Mouse (Mus musculus) cerebellum, adult 2 months (tissue): ENCODE results near the gene Gm49387. TPM values are rescaled to one million over a fixed set of nuclear protein-coding genes. Genes with fewer than 3 reads are reported as not detected.

Source experiments
- DNase-seq, 2 experiments: peaks; one replicate each; pipeline ENCODE4 v3.0.0; 2021
- H3K27ac ChIP-seq: fragments of 200-500 bp; 2 replicates; pipeline ENCODE4 v1.5.1; 2012; ENCODE audit warnings: low read length, control low read depth, inconsistent platforms; ENCODE audit not compliant: insufficient read depth
- H3K27me3 ChIP-seq: fragments of 200-500 bp; 2 replicates; pipeline ENCODE4 v1.6.1; 2012; ENCODE audit warnings: inconsistent platforms, mild to moderate bottlenecking, low read length, moderate library complexity; ENCODE audit not compliant: control insufficient read depth, insufficient read depth
- H3K4me1 ChIP-seq: fragments of 200-500 bp; 2 replicates; pipeline ENCODE4 v1.6.1; 2011; ENCODE audit warnings: low read length; ENCODE audit not compliant: control insufficient read depth, insufficient read depth
- H3K4me3 ChIP-seq: fragments of 200-500 bp; replicated peaks from 2 replicates; pipeline ENCODE3; 2011; ENCODE audit warnings: mild to moderate bottlenecking, low read depth, low read length, control low read depth; ENCODE audit not compliant: insufficient read depth
- CTCF ChIP-seq: fragments of 200-500 bp; IDR thresholded peaks from 2 replicates; pipeline ENCODE4 v1.5.1; 2011; ENCODE audit warnings: low read depth, mild to moderate bottlenecking, control low read depth, low read length, moderate library complexity, borderline replicate concordance; ENCODE audit not compliant: insufficient read depth
- POLR2A ChIP-seq: fragments of 200-500 bp; IDR thresholded peaks from 2 replicates; pipeline ENCODE4 v1.6.1; 2011; ENCODE audit warnings: low read length, control low read depth, borderline replicate concordance; ENCODE audit not compliant: insufficient read depth
- WGBS: fragments of 180-500 bp; shearing (Covaris S2); methylation state at CpG from one replicate; pipeline ENCODE4 v1.1.7; 2018; 5-methylcytosine and 5-hydroxymethylcytosine counted together
- polyA plus RNA-seq: library from polyadenylated mRNA; depleted of rRNA; stranded (reverse); fragments of >200 nt; gene quantifications from 2 replicates; pipeline ENCODE4 v1.2.3, GENCODE M21; 2012

The Gm49387 gene
- polyA plus RNA-seq, 1 experiment = not detected

DNA sequence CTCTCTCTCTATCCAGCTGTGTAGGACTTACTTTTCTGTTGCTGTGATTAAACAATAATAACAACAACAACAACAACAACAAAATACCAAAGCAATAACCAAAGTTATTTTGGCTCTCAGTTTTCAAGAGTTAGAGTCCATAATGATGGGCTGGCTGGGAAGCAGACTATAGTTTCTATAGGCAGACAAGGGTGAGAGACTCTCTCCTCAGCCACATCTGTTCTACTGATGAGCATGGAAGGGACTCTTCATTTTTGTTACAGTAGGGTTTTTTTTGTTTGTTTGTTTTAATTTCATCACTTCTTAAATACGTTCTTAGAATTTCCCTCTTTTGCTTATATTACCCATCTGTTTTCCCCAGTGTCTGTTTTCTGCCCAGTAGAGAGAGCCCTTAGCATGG is 11.9 kb upstream of the Gm49387 start:
- no peak for TF ChIP-seq POLR2A
- no peak for TF ChIP-seq CTCF
- no peaks in the 10 kb centered on the region for H3K4me1 ChIP-seq
- WGBS = 93% methylated on average over 1 of the region's 1 CpGs
- DNase-seq = no peak
- H3K4me3 ChIP-seq = no peak overlapping the region
- no peaks in the 10 kb centered on the region for H3K27me3 ChIP-seq
- no peak overlapping the region for H3K27ac ChIP-seq

GRCm38 (mm10) chr14:31652106-31652505 is 11.4 kb upstream of the Gm49387 start:
- WGBS = 66% methylated on average over 5 of the region's 5 CpGs
- no peak for DNase-seq
- Histone ChIP-seq H3K27me3 (no peaks in the 10 kb centered on the region), H3K27ac (no peak overlapping the region), H3K4me3 (no peak overlapping the region), H3K4me1 (no peaks in the 10 kb centered on the region)
- no peak for TF ChIP-seq POLR2A
- no peak for TF ChIP-seq CTCF

DNA sequence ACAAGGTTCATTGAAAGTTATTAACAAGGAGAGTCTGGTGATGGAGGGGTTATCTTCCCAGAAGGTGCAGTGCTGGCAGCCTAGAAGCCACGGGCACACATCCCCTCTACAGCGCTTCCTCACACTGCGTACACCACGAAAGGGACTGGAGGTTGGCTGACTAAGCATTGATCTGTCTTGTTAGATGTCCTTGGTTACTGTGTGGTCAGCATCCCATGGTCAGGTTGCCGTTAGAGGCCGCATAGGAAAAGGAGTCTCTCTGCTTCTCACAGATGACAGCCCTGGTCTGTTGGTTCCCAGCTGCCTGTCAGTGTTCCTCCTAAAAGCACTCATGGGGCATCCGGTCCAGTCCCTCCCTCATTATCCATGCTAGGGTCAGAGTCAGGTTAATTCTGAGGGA is 10.5 kb upstream of the Gm49387 start:
- DNase-seq = no peak
- Histone ChIP-seq H3K27me3 (no peaks in the 10 kb centered on the region), H3K4me1 (no peaks in the 10 kb centered on the region), H3K27ac (no peak overlapping the region), H3K4me3 (no peak overlapping the region)
- no peak for TF ChIP-seq POLR2A
- TF ChIP-seq CTCF = no peak
- 92% methylated on average over 7 of the region's 7 CpGs for WGBS

DNA sequence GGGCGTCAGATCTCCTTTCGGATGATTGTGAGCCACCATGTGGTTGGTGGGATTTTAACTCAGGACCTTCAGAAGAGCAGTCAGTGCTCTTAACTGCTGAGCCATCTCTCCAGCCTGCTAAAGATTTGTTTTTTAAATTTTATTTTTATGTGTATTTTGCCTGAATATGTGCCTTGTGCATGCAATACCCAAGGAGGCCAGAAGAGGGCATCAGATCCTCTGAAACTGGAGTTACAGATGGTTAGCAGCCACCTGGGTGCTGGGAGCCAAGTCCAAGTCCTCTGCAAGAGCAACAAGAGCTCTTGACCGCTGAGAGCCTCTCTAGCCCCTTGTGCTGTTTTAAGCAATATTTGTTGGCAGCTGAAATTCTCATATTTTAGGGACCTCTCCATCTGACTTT is 9.7 kb upstream of the Gm49387 start:
- Histone ChIP-seq H3K27ac (no peak overlapping the region), H3K27me3 (no peaks in the 10 kb centered on the region), H3K4me1 (no peaks in the 10 kb centered on the region), H3K4me3 (no peak overlapping the region)
- no peak for TF ChIP-seq POLR2A
- no peak for TF ChIP-seq CTCF
- WGBS = 98% methylated on average over 3 of the region's 3 CpGs
- DNase-seq = no peak

GRCm38 (mm10) chr14:31647991-31648390 is 7.3 kb upstream of the Gm49387 start:
- Histone ChIP-seq H3K4me1 (no peaks in the 10 kb centered on the region), H3K27me3 (no peaks in the 10 kb centered on the region)

DNA sequence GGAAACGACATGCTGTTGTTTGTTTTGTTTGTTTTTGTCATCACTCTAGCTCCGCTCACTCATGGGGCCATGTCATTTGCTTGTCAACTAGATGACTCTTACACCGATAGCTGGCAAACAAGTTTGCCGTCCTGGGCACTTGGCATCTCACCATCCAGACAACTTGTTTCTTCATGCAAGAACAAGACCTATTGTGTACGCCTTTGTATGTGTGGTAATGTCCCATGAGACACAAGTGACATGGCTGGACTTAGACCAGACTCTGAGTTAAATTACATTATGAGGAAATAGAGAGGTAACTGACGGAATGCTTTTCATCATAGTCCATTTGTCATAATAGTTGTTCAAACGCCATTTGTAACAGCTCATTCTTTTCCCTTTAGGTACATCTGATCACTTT is 5.2 kb upstream of the Gm49387 start:
- H3K27ac ChIP-seq = no peak overlapping the region
- H3K4me1 ChIP-seq = no peaks in the 10 kb centered on the region
- no peak overlapping the region for H3K4me3 ChIP-seq
- DNase-seq = no peak
- H3K27me3 ChIP-seq = no peaks in the 10 kb centered on the region
- WGBS = 75% methylated on average over 7 of the region's 7 CpGs
- TF ChIP-seq CTCF (no peak), POLR2A (no peak)

More at GRCm38 (mm10) chr14:31647991-31648390, 7.3 kb upstream of the Gm49387 start:
- Histone ChIP-seq H3K27ac (no peak overlapping the region), H3K4me3 (no peak overlapping the region)
- TF ChIP-seq CTCF (no peak), POLR2A (no peak)
- 78% methylated on average over 10 of the region's 10 CpGs for WGBS
- DNase-seq = no peak

DNA sequence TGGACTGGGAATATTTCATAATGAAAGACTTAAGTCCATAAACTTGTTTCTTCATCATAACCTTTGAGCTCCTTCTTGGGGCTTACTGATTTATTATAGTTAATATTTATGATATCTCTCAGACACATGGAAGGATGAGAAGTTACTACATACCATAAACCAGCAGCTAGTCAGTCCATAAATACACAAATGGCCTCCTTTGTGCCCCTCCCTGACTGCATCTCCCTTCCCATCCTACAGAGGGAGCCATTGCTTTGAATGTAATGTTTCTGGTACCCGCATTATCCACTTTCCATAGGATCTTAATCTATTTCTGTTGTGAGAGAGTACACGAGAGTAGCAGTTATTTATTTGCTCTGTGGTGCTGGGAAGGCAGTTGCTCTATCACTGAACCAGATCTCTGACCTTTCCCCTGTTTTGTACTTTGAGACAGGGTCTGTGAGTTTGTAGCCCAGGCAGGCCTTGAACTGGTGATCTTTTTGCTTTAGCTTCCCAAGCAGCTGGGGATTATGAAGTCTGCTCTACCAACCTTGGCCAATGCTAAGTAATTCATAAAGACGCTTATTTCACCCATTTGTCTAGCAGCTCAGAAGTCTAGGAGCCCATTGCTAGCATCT is 4.4 kb upstream of the Gm49387 start:
- WGBS = 73% methylated on average over 3 of the region's 3 CpGs
- H3K4me3 ChIP-seq = no peak overlapping the region

DNA sequence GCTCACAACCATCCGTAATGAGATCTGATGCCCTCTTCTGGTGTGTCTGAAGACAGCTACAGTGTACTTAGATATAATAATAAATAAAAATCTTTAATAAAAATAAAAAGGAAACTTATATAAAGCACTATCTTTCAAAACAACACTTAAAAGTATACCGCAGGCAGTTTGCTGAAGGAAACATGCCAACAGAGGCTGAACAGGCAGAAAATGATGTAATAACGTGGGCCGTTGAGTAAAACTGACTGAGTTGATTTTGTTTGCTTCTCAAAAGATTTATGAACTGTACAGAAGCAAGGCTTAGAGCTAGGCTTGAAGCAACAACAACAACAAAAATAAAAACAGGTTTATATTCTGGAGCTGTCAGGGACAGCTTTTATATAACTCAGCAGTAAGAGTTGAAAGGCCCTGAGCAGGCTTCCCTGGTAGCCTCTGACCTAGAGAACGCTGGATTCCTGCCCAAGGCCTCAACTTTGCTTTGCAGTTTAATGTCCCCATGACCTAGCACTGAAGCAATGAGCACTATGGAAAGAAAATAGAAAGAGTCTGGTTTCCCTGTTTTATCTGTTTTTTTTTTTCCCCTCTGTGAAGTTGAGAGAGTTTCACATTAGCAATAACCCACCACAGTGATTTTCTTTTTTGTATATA is 3.6 kb upstream of the Gm49387 start:
- no peak for DNase-seq
- Histone ChIP-seq H3K27me3 (no peaks in the 10 kb centered on the region), H3K4me1 (peaks cover 3% of the 10 kb centered on the region; the same call in 1 of the 2 replicates), H3K27ac (no peak overlapping the region), H3K4me3 (no peak overlapping the region)
- no peak for TF ChIP-seq POLR2A
- no peak for TF ChIP-seq CTCF
- 91% methylated on average over 5 of the region's 5 CpGs for WGBS

More for the DNA sequence above, 4.4 kb upstream of the Gm49387 start:
- Histone ChIP-seq H3K27me3 (no peaks in the 10 kb centered on the region), H3K4me1 (peaks cover 3% of the 10 kb centered on the region; the same call in 1 of the 2 replicates), H3K27ac (no peak overlapping the region)
- no peak for DNase-seq
- TF ChIP-seq POLR2A (no peak), CTCF (peak; percentile 2; the same call in 1 of the 2 replicates)
